Mouse (Mus musculus): ENCODE measurements at regions not wholly inside any gene's neighbourhood (a gene's known extent, or its start where the extent isn't known, plus 50 kb on each side); places are given as distances from the start of the nearest gene placed in this dataset.
A peak's percentile ranks its signal among the peaks of the same experiment; 100 is the strongest.

DNA sequence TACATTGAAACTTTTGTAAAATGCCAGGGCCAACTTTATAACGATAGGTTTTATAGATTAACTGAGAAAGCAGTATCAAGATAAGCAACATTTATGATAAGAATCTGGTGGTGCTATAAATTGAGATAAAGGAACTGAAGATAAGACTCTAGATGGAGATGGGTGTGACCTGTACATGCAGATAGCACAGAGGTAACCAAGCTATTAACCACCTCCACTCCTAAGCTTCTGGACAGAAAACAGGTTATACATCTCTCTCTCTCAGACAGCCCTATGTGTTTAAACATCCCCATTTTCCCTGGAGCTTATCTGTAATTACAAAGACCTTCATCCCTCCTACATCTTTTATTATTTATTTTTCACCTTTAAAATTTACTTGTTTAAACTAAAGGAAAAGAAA lies 590.5 kb upstream of the Nrg3 start:
- DNase-seq = no peak

DNA sequence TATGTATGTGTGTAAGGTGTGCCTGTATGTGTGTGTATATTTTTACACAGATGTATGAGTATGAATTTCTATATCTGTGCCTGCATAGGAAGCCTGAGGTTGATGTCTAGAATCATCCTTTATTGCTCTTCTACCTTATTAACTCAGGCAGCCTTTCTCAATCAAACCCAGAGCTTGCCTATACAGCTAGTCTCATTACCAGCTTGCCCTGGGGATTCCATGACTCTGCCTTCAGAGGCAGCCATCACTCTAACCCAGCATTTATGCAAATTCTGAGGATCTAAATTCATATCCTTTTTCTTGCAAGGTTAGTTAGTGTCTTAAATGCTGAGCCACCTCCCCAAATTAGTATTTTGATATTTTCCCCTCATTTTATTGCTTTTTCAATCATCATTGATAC lies 569.0 kb upstream of the Nrg3 start:
- no peak for DNase-seq

DNA sequence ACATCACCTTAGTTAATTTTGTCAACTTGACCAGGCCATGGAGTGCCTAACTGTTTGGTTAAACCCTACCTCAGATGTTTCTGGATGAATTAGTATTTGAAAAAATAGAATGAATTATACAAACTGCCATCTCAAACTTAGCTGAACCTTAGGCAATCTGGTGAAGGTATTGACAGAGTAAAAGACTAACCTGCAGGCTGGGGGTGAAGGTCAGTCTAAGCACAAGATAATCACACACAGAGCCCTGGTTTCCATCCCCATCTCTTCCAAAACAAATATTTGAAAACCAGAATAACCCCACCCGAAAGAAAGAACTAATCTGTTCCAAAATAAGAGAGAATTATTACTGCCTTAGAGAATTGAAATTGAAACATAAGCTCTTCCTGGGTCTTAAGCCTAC lies 563.3 kb upstream of the Nrg3 start:
- no peak for DNase-seq

DNA sequence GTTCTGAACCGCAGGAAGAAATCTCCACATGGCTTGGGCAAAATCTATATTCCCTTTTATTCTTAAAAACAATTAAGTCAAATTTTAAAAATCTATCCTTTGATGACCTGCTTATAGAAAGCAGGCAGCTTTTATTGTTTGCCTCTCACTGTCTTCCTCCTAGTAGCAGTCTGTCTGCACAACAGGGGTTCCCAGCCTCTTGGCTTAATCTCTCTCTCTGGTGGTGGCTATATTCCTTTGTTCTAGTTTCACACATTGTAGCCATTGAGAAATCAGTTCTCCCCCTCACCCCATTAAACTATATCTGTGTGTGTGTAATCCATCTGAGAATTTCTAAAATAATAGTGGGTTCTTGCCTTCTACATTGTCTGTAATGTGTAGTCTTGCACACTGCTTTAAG lies 542.4 kb upstream of the Nrg3 start:
- DNase-seq = peak; percentile 7

DNA sequence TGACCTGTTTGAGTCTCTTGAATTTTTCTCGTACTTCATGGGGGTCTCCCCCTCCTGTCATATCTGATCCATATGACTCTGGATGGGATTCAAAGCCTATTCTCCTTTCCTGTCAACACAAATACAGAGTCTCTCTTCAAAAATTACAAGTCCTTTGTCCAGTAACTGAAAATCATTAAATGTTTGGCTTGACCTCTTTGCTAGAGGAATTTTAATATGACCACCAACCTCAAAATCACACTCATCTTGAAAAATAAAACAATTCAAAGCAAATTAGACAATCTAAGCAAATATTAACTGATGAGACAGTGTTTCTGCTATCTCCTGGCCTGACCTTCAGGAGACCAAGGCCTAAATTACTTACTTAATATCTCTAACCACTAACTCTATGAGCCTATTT lies 541.8 kb upstream of the Nrg3 start:
- DNase-seq = no peak

DNA sequence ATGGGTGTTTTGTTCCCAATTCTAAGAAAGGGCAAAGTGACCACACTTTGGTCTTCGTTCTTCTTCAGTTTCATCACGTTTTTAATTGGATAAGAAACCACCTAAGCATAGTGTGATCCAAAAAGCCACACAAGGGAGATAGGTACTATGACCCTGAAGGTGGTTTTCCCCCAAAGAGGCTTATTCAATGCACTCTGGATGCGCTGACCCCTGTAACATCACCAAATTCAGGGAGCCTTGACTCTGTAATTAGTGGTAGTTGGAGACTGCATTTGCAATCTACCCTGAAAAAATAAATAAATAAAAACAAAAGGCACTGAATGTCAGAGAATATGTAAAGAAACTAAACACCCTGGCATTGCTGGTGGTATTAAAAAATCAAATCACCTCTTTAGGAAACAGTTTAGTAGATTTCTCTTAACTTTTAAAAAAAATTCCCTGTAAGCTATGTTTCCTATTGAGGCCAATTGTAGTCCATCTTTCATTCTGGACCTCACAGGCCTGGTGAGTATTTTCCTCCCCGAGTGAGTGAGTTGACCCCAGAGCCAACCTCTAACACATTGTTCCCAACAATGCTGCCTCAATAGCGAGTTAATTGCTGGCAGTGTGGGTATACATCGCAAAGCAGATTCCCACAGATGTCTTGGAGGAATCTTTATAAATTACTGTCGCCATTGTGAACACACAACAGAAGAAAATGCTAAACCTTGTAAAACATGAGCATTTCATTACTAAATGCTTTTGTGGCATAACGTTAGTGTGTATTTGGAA lies 537.1 kb upstream of the Nrg3 start:
- DNase-seq = no peak

Data from cerebellum, adult 9-11 months (tissue).